Mouse (Mus musculus) heart, postnatal 4 days (tissue): ENCODE results near the gene Irgc1. TPM values are rescaled to one million over a fixed set of nuclear protein-coding genes. Genes with fewer than 3 reads are reported as not detected.
"Not testable (repeated sequence)": the region's sequence is repeated elsewhere in the genome, so short reads cannot be mapped to it uniquely, and the experiment has no call there.

Experiments
- DNase-seq: peaks from one replicate; pipeline ENCODE4 v3.0.0; 2021
- total RNA-seq, 2 experiments: library from RNA; stranded (reverse); gene quantifications; 2 replicates each; pipeline ENCODE4 v1.2.3; 2021

Gene Irgc1
- not detected for total RNA-seq

GRCm38 (mm10) chr7:24451855-24452311 is at the start of gene Irgc1:
Irgc1 (minus strand) TSS chr7:24452297.
- no peak for DNase-seq

DNA sequence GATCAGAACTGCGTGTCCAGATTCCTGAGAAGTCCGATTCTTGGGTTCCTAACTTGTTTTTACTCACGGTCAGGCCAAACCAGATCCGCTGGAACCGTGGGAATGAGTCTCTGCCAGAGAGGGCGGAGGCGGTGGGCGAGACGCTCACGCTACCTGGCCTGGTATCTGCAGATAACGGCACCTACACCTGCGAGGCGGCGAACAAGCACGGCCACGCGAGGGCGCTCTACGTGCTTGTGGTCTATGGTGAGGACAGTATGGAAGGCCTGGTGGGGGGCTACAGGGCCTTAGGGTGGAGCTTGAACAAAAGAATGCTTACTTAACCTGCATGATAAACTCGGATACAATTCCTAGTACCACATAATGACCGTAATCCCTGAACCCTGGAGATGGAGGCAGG is 49.4 kb upstream of the Irgc1 start:
- peak; percentile 39 for DNase-seq

DNA sequence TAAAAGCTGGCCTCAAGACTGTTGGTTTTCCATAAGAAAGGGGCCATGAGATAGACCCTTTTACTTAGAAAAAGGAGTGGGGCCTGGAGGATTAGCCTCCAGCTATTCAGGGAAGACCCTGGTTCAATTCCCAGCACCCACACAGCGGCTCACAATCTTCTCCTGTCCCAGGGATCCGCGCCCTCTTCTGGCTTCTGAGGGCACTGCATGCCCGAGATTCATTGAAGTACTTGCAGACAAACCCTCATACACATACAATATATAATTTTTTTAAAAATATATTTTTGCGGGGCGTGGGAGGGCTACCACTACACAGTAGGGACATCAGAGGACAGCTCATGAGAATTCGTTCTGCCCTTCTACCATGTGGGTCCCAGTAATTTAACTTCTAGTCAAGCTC is 48.8 kb upstream of the Irgc1 start:
- DNase-seq = peak; percentile 60

DNA sequence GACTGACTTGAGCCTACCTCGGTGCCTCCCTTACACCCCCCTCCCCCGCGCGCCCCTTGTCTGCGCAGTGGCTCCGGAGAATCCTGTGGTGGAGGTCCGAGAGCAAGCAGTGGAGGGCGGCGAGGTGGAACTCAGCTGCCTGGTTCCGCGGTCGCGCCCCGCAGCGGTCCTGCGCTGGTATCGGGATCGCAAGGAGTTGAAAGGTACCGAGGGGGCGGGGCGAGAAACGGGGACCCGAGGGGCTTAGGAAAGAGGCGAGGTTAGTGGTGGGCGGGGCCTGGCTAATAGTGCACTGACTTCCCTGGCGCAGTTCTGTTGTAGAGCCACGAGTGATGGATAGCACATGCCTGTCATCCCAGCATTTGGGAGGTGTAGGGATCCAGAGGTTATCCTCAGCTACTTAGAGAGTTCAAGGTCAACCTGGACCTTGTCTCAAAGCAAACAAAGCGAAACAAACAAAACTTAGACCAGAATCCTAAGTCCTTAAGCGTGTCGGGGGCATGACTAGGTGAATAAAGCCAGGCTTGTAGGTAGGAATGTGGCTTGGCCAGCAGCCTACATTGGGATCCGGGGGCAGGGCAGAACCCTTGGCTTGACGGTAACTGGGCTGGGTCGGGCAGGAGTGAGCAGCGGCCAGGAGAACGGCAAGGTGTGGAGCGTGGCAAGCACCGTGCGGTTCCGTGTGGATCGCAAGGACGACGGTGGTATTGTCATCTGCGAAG is 47.9 kb upstream of the Irgc1 start:
- no peak for DNase-seq

GRCm38 (mm10) chr7:24488303-24488702 is 36.2 kb upstream of the Irgc1 start:
- DNase-seq = no peak

- DNase-seq = no peak
These were observed 35.3 kb upstream of the Irgc1 start for GRCm38 (mm10) chr7:24487403-24487802.

- no peak for DNase-seq
These were observed 34.6 kb upstream of the Irgc1 start for GRCm38 (mm10) chr7:24486654-24487130.

GRCm38 (mm10) chr7:24485481-24485880 is 33.4 kb upstream of the Irgc1 start:
- DNase-seq = no peak

- not testable (repeated sequence) for DNase-seq
These were observed 31.2 kb upstream of the Irgc1 start for GRCm38 (mm10) chr7:24483291-24483690.

GRCm38 (mm10) chr7:24482208-24483020 is 30.3 kb upstream of the Irgc1 start:
- no peak for DNase-seq

DNA sequence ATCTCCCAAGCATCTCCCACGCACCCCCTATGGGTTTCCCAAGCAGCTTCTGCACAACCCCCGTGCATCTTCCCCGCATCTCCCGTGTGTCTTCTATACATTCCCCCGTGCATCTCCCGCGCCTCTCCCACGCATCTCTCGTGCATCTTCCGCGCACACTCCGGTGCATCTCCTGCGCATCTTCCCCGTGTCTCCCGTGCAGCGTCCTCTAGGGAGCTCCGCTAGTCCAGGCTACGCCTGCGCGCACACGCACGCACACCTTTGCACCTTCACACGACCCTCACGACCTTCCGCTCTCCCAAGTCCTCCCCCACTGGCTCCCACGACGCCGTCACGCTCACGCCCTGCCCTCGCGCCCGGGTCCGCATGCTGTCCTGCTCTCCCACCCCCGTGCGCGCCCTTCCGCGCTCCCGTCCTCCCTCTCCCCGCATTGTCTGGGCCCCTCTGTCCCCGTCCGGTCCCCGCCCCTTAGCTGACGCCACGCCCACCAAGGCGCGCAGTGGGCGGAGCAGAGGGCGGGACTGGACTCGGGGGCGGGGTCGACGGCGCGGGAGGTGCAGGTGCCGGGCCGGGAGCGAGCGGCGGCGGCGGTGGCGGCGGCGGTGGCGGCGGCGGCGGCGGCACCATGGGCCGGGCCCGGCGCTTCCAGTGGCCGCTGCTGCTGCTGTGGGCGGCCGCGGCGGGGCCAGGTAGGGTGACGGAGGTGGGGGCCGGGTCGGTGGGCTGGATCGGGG is 29.5 kb upstream of the Irgc1 start, which contains the start of gene Cadm4:
Gene Cadm4 (plus strand): TSS at position 550 of the 734 bp plus-strand sequence.
- peak; percentile 87 for DNase-seq

DNA sequence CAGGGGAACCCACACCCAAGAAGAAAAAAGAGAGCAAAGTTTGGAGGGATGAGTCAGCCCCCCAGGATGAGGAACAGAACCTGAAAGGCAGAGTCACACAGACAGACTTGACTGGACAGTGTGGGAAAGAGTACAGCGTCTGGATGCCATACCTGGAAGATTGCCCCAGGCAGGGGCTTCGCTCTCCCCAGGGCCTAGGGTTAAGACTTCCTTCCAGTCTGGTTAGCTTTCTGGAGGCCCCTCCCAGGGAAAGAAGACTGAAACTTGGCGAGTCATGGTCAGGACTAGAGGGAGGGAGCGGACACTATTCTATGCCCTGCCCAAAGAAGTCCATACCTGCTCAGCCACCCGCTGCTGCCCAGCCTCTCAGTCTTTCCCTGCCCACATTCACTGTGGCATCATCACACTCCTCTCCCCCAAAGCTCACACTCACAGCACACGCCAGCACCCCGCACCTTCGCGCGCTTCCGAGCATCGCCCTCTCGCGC is 28.9 kb upstream of the Irgc1 start:
- DNase-seq = no peak

DNA sequence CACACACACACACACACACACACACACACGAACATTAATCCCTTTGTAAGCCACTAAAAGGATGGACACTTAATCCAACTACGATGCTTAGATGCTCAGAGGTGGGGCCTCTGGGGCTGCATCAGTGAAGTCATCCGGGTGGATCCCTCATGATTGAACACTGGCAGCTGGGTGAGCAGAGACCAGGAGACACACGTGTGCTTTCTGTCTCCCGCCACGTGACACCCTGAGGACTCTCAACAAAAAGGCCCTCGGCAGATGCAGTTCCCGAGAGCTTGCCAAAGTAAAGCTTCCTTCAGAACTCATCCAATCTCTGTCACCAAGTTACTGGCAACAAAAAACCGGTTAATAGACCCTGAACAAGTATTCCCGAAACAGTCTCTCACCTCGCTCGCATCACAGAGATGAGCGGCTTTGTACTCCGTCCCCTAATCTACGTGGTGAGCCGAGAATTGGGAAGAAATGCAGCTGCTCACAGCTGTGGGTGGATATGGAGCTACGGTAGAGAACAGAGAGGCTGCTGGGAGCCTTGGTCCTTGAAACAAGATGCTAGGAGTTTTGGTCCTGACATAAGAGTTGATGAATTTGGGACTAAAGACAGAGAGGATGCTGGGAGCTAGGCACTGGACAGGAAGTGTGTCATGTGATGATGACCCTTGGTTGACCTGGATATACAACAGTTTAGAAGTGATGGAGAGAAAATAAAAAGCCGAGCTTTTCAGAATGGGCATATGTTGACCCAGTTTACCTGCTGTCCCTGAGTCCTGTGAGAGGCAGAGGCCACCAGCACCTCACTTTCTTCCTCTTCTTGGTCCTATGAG is 28.2 kb upstream of the Irgc1 start:
- no peak for DNase-seq

- no peak for DNase-seq
These were observed 27.6 kb upstream of the Irgc1 start for GRCm38 (mm10) chr7:24479685-24480084.

DNA sequence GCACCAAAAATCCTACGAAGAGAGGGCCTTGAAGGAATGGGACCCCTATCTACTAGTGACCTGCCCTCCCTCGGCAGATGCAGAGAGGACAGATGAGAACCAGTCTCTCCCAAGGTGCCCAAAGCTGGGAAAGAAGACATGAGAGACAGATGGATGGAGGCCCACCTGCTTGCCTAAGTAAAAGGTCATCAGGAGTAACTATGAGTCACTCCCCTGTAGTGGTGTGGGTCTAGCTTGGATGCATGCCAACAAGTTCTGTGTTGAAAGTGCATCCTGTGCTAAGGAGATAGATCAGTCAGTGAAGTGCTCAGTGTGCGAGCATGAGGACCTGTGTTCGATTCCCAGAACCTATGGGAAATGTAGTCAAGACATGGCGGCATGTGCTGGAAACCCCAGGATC is 26.8 kb upstream of the Irgc1 start:
- no peak for DNase-seq

DNA sequence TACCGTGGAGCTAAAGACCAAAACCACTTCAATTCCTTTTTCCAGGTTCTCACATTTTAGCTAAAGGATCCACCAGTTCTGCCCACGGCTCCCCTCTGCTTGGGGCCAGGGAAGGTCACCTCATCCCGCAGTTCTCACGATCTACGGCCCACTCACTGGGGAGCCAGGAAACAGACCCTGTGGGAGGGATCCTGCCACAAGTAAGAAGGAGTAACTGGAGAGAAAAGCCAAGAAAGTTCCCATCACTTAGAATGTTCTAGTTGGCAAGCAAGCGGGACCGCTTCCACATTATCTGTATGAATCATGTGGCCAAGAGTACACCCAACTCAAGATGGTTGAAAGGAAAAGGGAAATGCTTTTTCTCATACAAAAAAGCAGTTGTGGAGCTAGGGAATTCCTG is 24.8 kb upstream of the Irgc1 start:
- DNase-seq = no peak

DNA sequence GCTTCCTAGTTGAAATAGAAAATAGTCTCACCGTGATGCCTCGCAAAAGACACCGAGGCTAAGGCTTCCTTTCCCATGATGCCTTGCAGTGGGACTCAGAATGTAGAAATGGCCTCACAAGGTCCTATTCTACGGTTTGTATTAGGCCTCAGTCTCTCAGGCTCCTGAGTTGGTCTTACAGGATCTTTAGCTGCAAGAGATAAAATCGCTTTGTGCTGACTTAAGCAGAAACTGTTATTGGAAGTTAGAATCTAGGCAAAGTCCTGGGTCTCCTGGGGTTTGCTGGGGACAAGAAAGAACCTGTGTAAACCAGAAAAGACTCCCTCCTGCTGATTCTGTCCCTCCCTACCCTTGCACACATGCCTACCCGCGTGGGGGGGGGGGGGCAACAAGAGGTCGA is 24.2 kb upstream of the Irgc1 start:
- no peak for DNase-seq

DNA sequence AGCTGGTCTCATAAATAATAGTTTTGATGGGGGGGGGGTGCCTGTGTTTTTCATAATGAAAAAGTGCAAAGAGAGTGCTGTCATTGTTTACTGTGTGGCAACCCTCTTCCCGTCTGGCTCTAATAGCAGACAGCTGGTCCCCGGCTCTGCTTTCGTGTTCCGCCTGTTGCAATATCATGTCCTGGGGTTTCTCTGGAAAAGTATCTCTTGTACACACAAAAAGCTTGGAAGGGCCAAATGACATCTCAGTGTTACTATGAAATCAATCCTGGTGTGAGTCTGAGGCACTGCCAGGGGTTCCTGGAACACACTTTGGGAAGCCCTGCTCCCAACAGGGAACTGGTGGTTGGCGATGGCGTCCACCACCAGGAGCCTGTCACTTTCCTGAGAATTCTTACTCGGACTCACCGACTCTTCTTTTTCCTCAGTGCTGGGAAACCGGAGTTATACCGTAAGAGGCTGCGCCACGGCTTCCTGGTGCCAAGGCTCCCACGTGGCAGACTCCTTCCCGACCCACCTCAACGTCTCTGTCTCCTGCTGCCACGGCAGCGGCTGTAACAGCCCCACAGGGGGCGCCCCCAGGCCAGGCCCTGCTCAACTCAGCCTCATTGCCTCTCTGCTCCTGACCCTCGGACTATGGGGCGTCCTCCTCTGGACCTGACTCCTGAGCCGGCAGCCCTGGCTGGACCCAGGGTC is 22.9 kb upstream of the Irgc1 start:
- DNase-seq = no peak

DNA sequence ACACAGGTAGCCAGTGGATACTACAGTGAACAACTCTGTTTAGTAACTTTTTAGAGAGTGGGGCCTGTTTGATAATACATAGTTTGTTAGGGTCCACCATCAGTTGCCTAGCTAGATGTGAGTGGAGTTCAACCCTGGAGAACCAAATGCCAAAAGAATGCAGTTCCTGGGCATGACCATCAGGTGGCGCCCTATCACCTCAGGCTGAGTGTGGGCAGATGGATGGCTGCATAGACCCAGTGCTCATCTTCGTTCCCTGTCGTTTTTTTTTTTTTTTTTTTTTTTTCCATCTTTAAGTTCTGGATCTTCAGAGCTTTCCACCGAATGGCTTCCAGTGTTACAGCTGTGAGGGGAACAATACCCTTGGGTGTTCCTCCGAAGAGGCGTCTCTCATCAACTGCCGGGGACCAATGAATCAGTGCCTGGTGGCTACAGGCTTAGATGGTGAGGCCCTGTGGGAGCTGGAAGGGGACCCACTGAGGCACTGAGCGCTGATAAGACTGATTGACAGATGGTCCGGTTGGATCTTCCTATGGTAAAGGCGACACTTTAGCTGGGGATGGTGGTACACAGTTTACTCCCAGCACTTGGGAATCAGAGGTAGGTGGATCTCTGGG is 21.9 kb upstream of the Irgc1 start:
- peak; percentile 80 for DNase-seq

GRCm38 (mm10) chr7:24472937-24473336 is 20.8 kb upstream of the Irgc1 start:
- DNase-seq = peak; percentile 48

DNA sequence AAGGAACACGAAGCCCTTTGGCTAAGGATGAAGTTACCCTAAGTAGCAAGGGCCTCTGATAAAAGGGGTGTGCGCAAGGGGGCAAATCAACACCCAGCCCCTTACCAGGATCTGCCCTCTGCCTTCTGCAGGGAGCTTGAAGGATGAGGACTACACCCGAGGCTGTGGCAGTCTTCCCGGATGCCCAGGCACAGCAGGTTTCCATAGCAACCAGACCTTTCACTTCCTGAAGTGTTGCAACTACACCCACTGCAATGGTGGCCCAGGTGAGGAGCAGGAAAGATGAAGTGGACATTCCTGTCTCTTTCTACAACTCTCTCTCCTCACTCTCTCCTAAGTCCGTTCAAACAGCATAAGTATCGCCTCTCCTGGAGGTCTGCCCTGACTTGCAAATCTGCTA is 20.3 kb upstream of the Irgc1 start:
- DNase-seq = no peak
